In genomic region chr14:100111735-100112134, GRCm38 (mm10) we compare ENCODE assay signal across 18 mouse cellular contexts.
DNase-seq lines count a peak whose midpoint lies in the region; ATAC-seq and TF ChIP-seq lines count a peak whose summit lies in the region.
"Had no signal": no experiment of that assay in that cellular context is flagged by ENCODE, and none has a peak within 500 bp of the region (broad histone marks: within the 10 kb centered on the region; RNA-seq: fewer than 3 reads in every experiment).

No protein-coding gene starts in this region.

- H3K9ac ChIP-seq in kidney, postnatal 0 days (ENCODE audit: low read depth, low read length): no peak overlapping the region
- H3K9ac ChIP-seq in hindbrain, embryonic 11.5 days (ENCODE audit: low read depth, low read length): no peak overlapping the region
- no peak overlapping the region for H3K9ac ChIP-seq in neural tube, embryonic 13.5 days
- H3K9ac ChIP-seq: embryonic facial prominence, embryonic 15.5 days; forebrain, postnatal 0 days; liver, embryonic 15.5 days had no signal

- H3K27ac ChIP-seq in kidney, postnatal 0 days: no peak overlapping the region
- no peak overlapping the region for H3K27ac ChIP-seq in hindbrain, embryonic 11.5 days (ENCODE audit: low read depth, low read length)
- no peak overlapping the region for H3K27ac ChIP-seq in neural tube, embryonic 13.5 days (replicated peaks)
- H3K27ac ChIP-seq: embryonic facial prominence, embryonic 15.5 days; layer of hippocampus, adult 2 months; liver, embryonic 15.5 days had no signal

- peak; percentile 30 for DNase-seq in kidney, postnatal 0 days (ENCODE audit: low spot score)
- no peak for DNase-seq in kidney, postnatal 4 days
- peak; percentile 49 for DNase-seq in embryo, embryonic 10.5 days (ENCODE audit: low spot score)
- no peak for DNase-seq in hindbrain, embryonic 11.5 days (ENCODE audit: low spot score)
- DNase-seq in frontal cortex, postnatal 25 days (ENCODE audit: low spot score in 2 of 2): no peak
- no peak for DNase-seq in adrenal gland, postnatal 14 days
- no peak for DNase-seq in cerebellum, adult 8-10 months
- DNase-seq: adrenal gland, postnatal 10 days; forebrain, postnatal 0 days; heart, postnatal 4 days; right cerebral cortex, postnatal 14 days had no signal

- H3K4me3 ChIP-seq in kidney, postnatal 0 days (replicated peaks; ENCODE audit: low read depth, low read length): no peak overlapping the region
- no peak overlapping the region for H3K4me3 ChIP-seq in hindbrain, embryonic 11.5 days (ENCODE audit: low read depth, low read length)
- H3K4me3 ChIP-seq in neural tube, embryonic 13.5 days: no peak overlapping the region
- H3K4me3 ChIP-seq: embryonic facial prominence, embryonic 15.5 days; layer of hippocampus, adult 2 months; liver, embryonic 15.5 days had no signal

- no peaks in the 10 kb centered on the region for H3K36me3 ChIP-seq in kidney, postnatal 0 days (ENCODE audit: insufficient read depth, low read length)
- no peaks in the 10 kb centered on the region for H3K36me3 ChIP-seq in hindbrain, embryonic 11.5 days (ENCODE audit: control insufficient read depth, insufficient read depth, low read length)
- 0 out of 2 replicates have a peak, but pooled peaks cover 3% of the 10 kb centered on the region for H3K36me3 ChIP-seq in neural tube, embryonic 13.5 days
- H3K36me3 ChIP-seq: embryonic facial prominence, embryonic 15.5 days; liver, embryonic 15.5 days had no signal

- 0 out of 2 replicates have a peak, but pooled peaks have one; percentile 25 for ATAC-seq in kidney, postnatal 0 days (replicated peaks; ENCODE audit: low FRiP score, low read depth)
- ATAC-seq in hindbrain, embryonic 11.5 days (ENCODE audit: low FRiP score): 0 out of 2 replicates have a peak, but pooled peaks have one; percentile 19
- peak; percentile 23; the same call in 1 of the 2 replicates for ATAC-seq in neural tube, embryonic 13.5 days (ENCODE audit: low read depth)
- ATAC-seq: CD4-positive, CD25-positive, alpha-beta regulatory T cell, adult 4 months; forebrain, postnatal 0 days; Patski had no signal

- H3K4me1 ChIP-seq in kidney, postnatal 0 days (replicated peaks; ENCODE audit: insufficient read depth, low read length): no peaks in the 10 kb centered on the region
- no peaks in the 10 kb centered on the region for H3K4me1 ChIP-seq in hindbrain, embryonic 11.5 days (replicated peaks; ENCODE audit: control insufficient read depth, insufficient read depth, low read length)
- peaks cover 20% of the 10 kb centered on the region for H3K4me1 ChIP-seq in neural tube, embryonic 13.5 days (replicated peaks)
- H3K4me1 ChIP-seq: liver, embryonic 15.5 days had no signal

- H3K27me3 ChIP-seq in kidney, postnatal 0 days (ENCODE audit: insufficient read depth, low read length): no peaks in the 10 kb centered on the region
- H3K27me3 ChIP-seq in hindbrain, embryonic 11.5 days (ENCODE audit: control insufficient read depth, insufficient read depth, low read length): no peaks in the 10 kb centered on the region
- H3K27me3 ChIP-seq in neural tube, embryonic 13.5 days: no peaks in the 10 kb centered on the region
- H3K27me3 ChIP-seq: embryonic facial prominence, embryonic 15.5 days; liver, embryonic 15.5 days had no signal

- WGBS in kidney, postnatal 0 days: 0% methylated on average over 1 of the region's 1 CpGs
- 5% methylated on average over 1 of the region's 1 CpGs for WGBS in hindbrain, embryonic 11.5 days
- WGBS in neural tube, embryonic 13.5 days: 0% methylated on average over 1 of the region's 1 CpGs

- no peak overlapping the region for H3K4me2 ChIP-seq in kidney, postnatal 0 days (ENCODE audit: low read length)
- no peak overlapping the region for H3K4me2 ChIP-seq in hindbrain, embryonic 11.5 days (replicated peaks; ENCODE audit: low read depth, low read length)
- no peak overlapping the region for H3K4me2 ChIP-seq in neural tube, embryonic 13.5 days
- H3K4me2 ChIP-seq: embryonic facial prominence, embryonic 15.5 days; liver, embryonic 15.5 days; midbrain, embryonic 11.5 days had no signal

- H3K9me3 ChIP-seq in kidney, postnatal 0 days (replicated peaks; ENCODE audit: low read length): no peaks in the 10 kb centered on the region
- no peaks in the 10 kb centered on the region for H3K9me3 ChIP-seq in hindbrain, embryonic 11.5 days (ENCODE audit: control insufficient read depth, low read length)
- no peaks in the 10 kb centered on the region for H3K9me3 ChIP-seq in neural tube, embryonic 13.5 days
- H3K9me3 ChIP-seq: embryonic facial prominence, embryonic 15.5 days; liver, embryonic 15.5 days had no signal

- no peak for TF ChIP-seq CTCF in kidney, postnatal 0 days (IDR thresholded peaks at IDR 0.05; ENCODE audit: low read depth)

Comparison
In these comparisons a context has a peak if more than half of its experiments do, and no peak if none do; other contexts are left out.
1. DNase-seq: peak in kidney, postnatal 0 days (single experiment) and embryo, embryonic 10.5 days (single experiment); none in kidney, postnatal 4 days (0 of 2), hindbrain, embryonic 11.5 days (single experiment), frontal cortex, postnatal 25 days (0 of 2), adrenal gland, postnatal 14 days (single experiment) and cerebellum, adult 8-10 months (single experiment).
2. Peak in every context shown above with its lines, with median percentiles within 50 percentile points of each other: ATAC-seq.